ENCODE assay signal across 14 mouse cellular contexts in the genomic region with DNA sequence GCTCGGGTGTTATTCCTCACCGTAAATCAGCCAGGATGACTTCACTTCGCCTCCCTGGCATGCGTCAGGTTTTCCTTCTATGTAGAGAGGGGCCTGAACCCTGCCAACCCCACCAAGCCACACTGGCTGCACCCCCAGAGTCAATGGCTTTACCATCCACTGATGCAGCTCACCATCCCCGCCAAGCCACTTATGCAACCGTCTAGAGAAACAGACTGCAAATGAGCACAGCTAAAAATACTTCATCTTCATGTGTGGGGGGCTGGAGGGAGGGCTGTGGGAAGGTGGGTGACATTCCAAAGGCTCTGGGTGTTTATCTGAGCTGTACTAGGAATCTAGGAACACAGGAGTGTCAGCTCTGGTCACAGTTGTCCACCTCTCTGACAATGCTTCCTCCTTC. TPM values are rescaled to one million over a fixed set of nuclear protein-coding genes. Genes with fewer than 3 reads are reported as not detected.
DNase-seq lines count a peak whose midpoint lies in the region; ATAC-seq and TF ChIP-seq lines count a peak whose summit lies in the region.
"Had no signal": no experiment of that assay in that cellular context is flagged by ENCODE, and none has a peak within 500 bp of the region (broad histone marks: within the 10 kb centered on the region; RNA-seq: fewer than 3 reads in every experiment).

No protein-coding gene starts in this region.

- H3K27ac ChIP-seq in gastrocnemius, adult 2 months = peak overlapping the region; percentile 10
- no peak overlapping the region for H3K27ac ChIP-seq in limb, embryonic 11.5 days (replicated peaks; ENCODE audit: low read depth, low read length)
- no peak overlapping the region for H3K27ac ChIP-seq in limb, embryonic 10.5 days
- H3K27ac ChIP-seq in limb, embryonic 12.5 days = peak overlapping the region; percentile 8; the same call in 1 of the 2 replicates
- no peak overlapping the region for H3K27ac ChIP-seq in intestine, embryonic 16.5 days (ENCODE audit: low read length)
- H3K27ac ChIP-seq: embryonic facial prominence, embryonic 15.5 days; hindbrain, embryonic 12.5 days; midbrain, embryonic 10.5 days had no signal

- H3K4me2 ChIP-seq in limb, embryonic 11.5 days (ENCODE audit: low read depth, severe bottlenecking) = no peak overlapping the region
- no peak overlapping the region for H3K4me2 ChIP-seq in limb, embryonic 12.5 days
- no peak overlapping the region for H3K4me2 ChIP-seq in intestine, embryonic 16.5 days (ENCODE audit: low read depth, low read length)
- H3K4me2 ChIP-seq: embryonic facial prominence, embryonic 15.5 days; hindbrain, embryonic 12.5 days had no signal

- H3K36me3 ChIP-seq in limb, embryonic 11.5 days (ENCODE audit: control insufficient read depth, insufficient read depth, low read length) = no peaks in the 10 kb centered on the region
- no peaks in the 10 kb centered on the region for H3K36me3 ChIP-seq in limb, embryonic 10.5 days
- no peaks in the 10 kb centered on the region for H3K36me3 ChIP-seq in limb, embryonic 12.5 days
- H3K36me3 ChIP-seq in intestine, embryonic 16.5 days (ENCODE audit: control insufficient read depth, insufficient read depth, low read length) = no peaks in the 10 kb centered on the region
- H3K36me3 ChIP-seq: embryonic facial prominence, embryonic 15.5 days; hindbrain, embryonic 12.5 days; midbrain, embryonic 10.5 days had no signal

- H3K27me3 ChIP-seq in limb, embryonic 11.5 days (ENCODE audit: control insufficient read depth, insufficient read depth, low read length) = no peaks in the 10 kb centered on the region
- no peaks in the 10 kb centered on the region for H3K27me3 ChIP-seq in limb, embryonic 10.5 days (ENCODE audit: low read depth, poor library complexity, severe bottlenecking)
- no peaks in the 10 kb centered on the region for H3K27me3 ChIP-seq in limb, embryonic 12.5 days
- H3K27me3 ChIP-seq in intestine, embryonic 16.5 days (replicated peaks; ENCODE audit: control insufficient read depth, insufficient read depth, low read length) = no peaks in the 10 kb centered on the region
- H3K27me3 ChIP-seq: embryonic facial prominence, embryonic 15.5 days; hindbrain, embryonic 12.5 days had no signal

- ATAC-seq in limb, embryonic 11.5 days (ENCODE audit: insufficient number of reproducible peaks, low FRiP score, low TSS enrichment, low read depth) = no peak
- ATAC-seq in limb, embryonic 12.5 days (ENCODE audit: insufficient number of reproducible peaks, insufficient read depth, low FRiP score, low TSS enrichment, low read depth) = no peak
- no peak for ATAC-seq in intestine, embryonic 16.5 days
- ATAC-seq: forebrain, embryonic 16.5 days had no signal

- 0 out of 2 replicates have a peak overlapping the region, but pooled peaks have one; percentile 9 for H3K9ac ChIP-seq in limb, embryonic 11.5 days (ENCODE audit: low read length)
- H3K9ac ChIP-seq in limb, embryonic 12.5 days (replicated peaks) = no peak overlapping the region
- H3K9ac ChIP-seq in intestine, embryonic 16.5 days (ENCODE audit: low read depth, low read length) = no peak overlapping the region
- H3K9ac ChIP-seq: embryonic facial prominence, embryonic 15.5 days; hindbrain, embryonic 12.5 days had no signal

- no peak for TF ChIP-seq CTCF in gastrocnemius, adult 2 months (IDR thresholded peaks at IDR 0.05)

- intact Hi-C loops in gastrocnemius, adult 2 months (cut with DNase I) = no loop called here

- no peak for DNase-seq in gastrocnemius, adult 2 months
- no peak for DNase-seq in gastrocnemius, postnatal 10 days
- no peak for DNase-seq in limb, embryonic 11.5 days (ENCODE audit: low spot score)
- DNase-seq in limb, embryonic 10.5 days (ENCODE audit: low spot score) = no peak
- no peak for DNase-seq in cerebellum, adult 8-10 months
- DNase-seq in testis, postnatal 10 days (ENCODE audit: low spot score) = no peak
- DNase-seq: cerebellum, postnatal 25 days had no signal

- H3K4me1 ChIP-seq in limb, embryonic 11.5 days (ENCODE audit: control insufficient read depth, insufficient read depth, low read length) = no peaks in the 10 kb centered on the region
- H3K4me1 ChIP-seq in limb, embryonic 10.5 days = peaks cover 12% of the 10 kb centered on the region
- H3K4me1 ChIP-seq in limb, embryonic 12.5 days (replicated peaks) = peaks cover 12% of the 10 kb centered on the region
- no peaks in the 10 kb centered on the region; the same call in 1 of the 2 replicates for H3K4me1 ChIP-seq in intestine, embryonic 16.5 days (ENCODE audit: control insufficient read depth, insufficient read depth, low read length)
- H3K4me1 ChIP-seq: hindbrain, embryonic 12.5 days; midbrain, embryonic 10.5 days had no signal

- H3K9me3 ChIP-seq in limb, embryonic 11.5 days (ENCODE audit: control insufficient read depth, low read length) = no peaks in the 10 kb centered on the region
- H3K9me3 ChIP-seq in limb, embryonic 10.5 days (replicated peaks) = no peaks in the 10 kb centered on the region
- peaks cover 7% of the 10 kb centered on the region for H3K9me3 ChIP-seq in limb, embryonic 12.5 days
- H3K9me3 ChIP-seq in intestine, embryonic 16.5 days (ENCODE audit: control insufficient read depth, low read length) = no peaks in the 10 kb centered on the region
- H3K9me3 ChIP-seq: embryonic facial prominence, embryonic 15.5 days; hindbrain, embryonic 12.5 days; midbrain, embryonic 10.5 days had no signal

- H3K4me3 ChIP-seq in gastrocnemius, adult 2 months = no peak overlapping the region
- no peak overlapping the region for H3K4me3 ChIP-seq in limb, embryonic 11.5 days (ENCODE audit: low read depth, low read length)
- no peak overlapping the region for H3K4me3 ChIP-seq in limb, embryonic 10.5 days
- H3K4me3 ChIP-seq in limb, embryonic 12.5 days (replicated peaks) = no peak overlapping the region
- no peak overlapping the region for H3K4me3 ChIP-seq in intestine, embryonic 16.5 days (ENCODE audit: low read length)
- H3K4me3 ChIP-seq: embryonic facial prominence, embryonic 15.5 days; hindbrain, embryonic 12.5 days; midbrain, embryonic 10.5 days; myocyte had no signal

- 68% methylated on average over 6 of the region's 6 CpGs for WGBS in limb, embryonic 11.5 days
- WGBS in limb, embryonic 10.5 days = 80% methylated on average over 6 of the region's 6 CpGs
- 62% methylated on average over 6 of the region's 6 CpGs for WGBS in limb, embryonic 12.5 days
- 56% methylated on average over 6 of the region's 6 CpGs for WGBS in intestine, embryonic 16.5 days

RNA-seq across cellular contexts. Expression of a gene that starts 45.2 kb away (rescaled TPM):
- 1 to 10 TPM; 3.2 to 5.1 TPM for total RNA-seq in gastrocnemius, adult 2 months (2021)
- total RNA-seq in gastrocnemius, postnatal 10 days (2021) = 1 to 10 TPM; 5.4 to 9.0 TPM
- 3.5 and 4.2 TPM in 2 replicates for polyA plus RNA-seq in limb, embryonic 11.5 days (2014; fragmentation: Nextera tagmentation; extraction: Ambion mirVana)
- polyA plus RNA-seq in limb, embryonic 10.5 days (2016; fragmentation: Nextera tagmentation; extraction: Ambion mirVana) = 0.45 and 2.2 TPM in 2 replicates
- polyA plus RNA-seq in limb, embryonic 12.5 days (2016; fragmentation: Nextera tagmentation; extraction: Ambion mirVana) = 4.5 and 7.6 TPM in 2 replicates
- 2.8 and 3.2 TPM in 2 replicates for polyA plus RNA-seq in intestine, embryonic 16.5 days (2015; fragmentation: Nextera tagmentation; extraction: Ambion mirVana)

Comparison
In these comparisons a context has a peak if more than half of its experiments do, and no peak if none do; other contexts are left out.
1. H3K27ac ChIP-seq: peak in gastrocnemius, adult 2 months (single experiment) and limb, embryonic 12.5 days (single experiment); none in limb, embryonic 11.5 days (single experiment), limb, embryonic 10.5 days (single experiment) and intestine, embryonic 16.5 days (single experiment).